Mouse (Mus musculus): ENCODE data around the gene Adcy4. TPM values are rescaled to one million over a fixed set of nuclear protein-coding genes. Genes with fewer than 3 reads are reported as not detected.
"Not testable (repeated sequence)": the region's sequence is repeated elsewhere in the genome, so short reads cannot be mapped to it uniquely, and the experiment has no call there.

Gene Adcy4
- polyA plus RNA-seq, 1 experiment from 2014 or later = 10.7 TPM

- peaks cover 29% of the 10 kb centered on the region for H3K4me1 ChIP-seq
- no peak for DNase-seq (ENCODE audit: low spot score)
- no peak within 1 kb of the TSS for H3K4me3 ChIP-seq
- H3K36me3 ChIP-seq (replicated peaks) = no peaks in the 10 kb centered on the region
- H3K27ac ChIP-seq (replicated peaks) = no peak within 1 kb of the TSS
- no peaks in the 10 kb centered on the region for H3K9me3 ChIP-seq
- H3K27me3 ChIP-seq (replicated peaks; ENCODE audit: low read depth, poor library complexity, severe bottlenecking) = peaks cover 99% of the 10 kb centered on the region
- 73% methylated on average over 4 of the region's 4 CpGs for WGBS
Measured at GRCm38 (mm10) chr14:55765696-55766095, 18.2 kb downstream of the Adcy4 start, which contains the start of gene Ltb4r1. Gene Ltb4r1, plus strand, starts transcription at chr14:55765962.

GRCm38 (mm10) chr14:55763166-55763565 is 20.7 kb downstream of the Adcy4 start:
- WGBS = 68% methylated on average over 7 of the region's 7 CpGs

GRCm38 (mm10) chr14:55762001-55762821 is 21.7 kb downstream of the Adcy4 start:
- peaks cover 70% of the 10 kb centered on the region for H3K27me3 ChIP-seq (replicated peaks; ENCODE audit: low read depth, poor library complexity, severe bottlenecking)

More at GRCm38 (mm10) chr14:55763166-55763565, 20.7 kb downstream of the Adcy4 start:
- no peak for DNase-seq (ENCODE audit: low spot score)
- H3K36me3 ChIP-seq (replicated peaks) = no peaks in the 10 kb centered on the region
- H3K27me3 ChIP-seq (replicated peaks; ENCODE audit: low read depth, poor library complexity, severe bottlenecking) = peaks cover 80% of the 10 kb centered on the region
- peak overlapping the region; percentile 65; the same call in 1 of the 2 replicates for H3K4me3 ChIP-seq
- no peaks in the 10 kb centered on the region for H3K9me3 ChIP-seq
- peaks cover 32% of the 10 kb centered on the region for H3K4me1 ChIP-seq
- H3K27ac ChIP-seq (replicated peaks) = no peak overlapping the region

GRCm38 (mm10) chr14:55761163-55761562 is 22.7 kb downstream of the Adcy4 start, which contains the start of gene Ltb4r2:
Gene Ltb4r2, plus strand, starts transcription at chr14:55761428.
- no peaks in the 10 kb centered on the region for H3K9me3 ChIP-seq
- peaks cover 60% of the 10 kb centered on the region for H3K27me3 ChIP-seq (replicated peaks; ENCODE audit: low read depth, poor library complexity, severe bottlenecking)
- peaks cover 23% of the 10 kb centered on the region for H3K4me1 ChIP-seq
- H3K27ac ChIP-seq (replicated peaks) = peak within 1 kb of the TSS; percentile 78
- peaks cover 7% of the 10 kb centered on the region for H3K36me3 ChIP-seq (replicated peaks)
- DNase-seq (ENCODE audit: low spot score) = no peak
- 68% methylated on average over 6 of the region's 6 CpGs for WGBS
- peak within 1 kb of the TSS; percentile 65 for H3K4me3 ChIP-seq

More at GRCm38 (mm10) chr14:55762001-55762821, 21.7 kb downstream of the Adcy4 start:
- H3K27ac ChIP-seq (replicated peaks) = peak overlapping the region; percentile 78
- no peaks in the 10 kb centered on the region for H3K9me3 ChIP-seq
- H3K4me1 ChIP-seq = peaks cover 24% of the 10 kb centered on the region
- peak; percentile 84 for DNase-seq (ENCODE audit: low spot score)
- WGBS = under 1% methylated on average over 77 of the region's 77 CpGs
- H3K36me3 ChIP-seq (replicated peaks) = no peaks in the 10 kb centered on the region
- peak overlapping the region; percentile 65 for H3K4me3 ChIP-seq

GRCm38 (mm10) chr14:55760156-55760555 is 23.7 kb downstream of the Adcy4 start:
- peak overlapping the region; percentile 39 for H3K4me3 ChIP-seq
- H3K9me3 ChIP-seq; H3K27ac ChIP-seq (replicated peaks): not testable (repeated sequence)
- H3K4me1 ChIP-seq = peaks cover 23% of the 10 kb centered on the region
- DNase-seq (ENCODE audit: low spot score) = peak; percentile 85
- H3K27me3 ChIP-seq (replicated peaks; ENCODE audit: low read depth, poor library complexity, severe bottlenecking) = peaks cover 50% of the 10 kb centered on the region
- WGBS = 2% methylated on average over 6 of the region's 6 CpGs
- H3K36me3 ChIP-seq (replicated peaks) = peaks cover 17% of the 10 kb centered on the region

- no peak within 1 kb of the TSS for H3K27ac ChIP-seq (replicated peaks)
- peaks cover 35% of the 10 kb centered on the region for H3K36me3 ChIP-seq (replicated peaks)
- H3K27me3 ChIP-seq (replicated peaks; ENCODE audit: low read depth, poor library complexity, severe bottlenecking) = peaks cover 32% of the 10 kb centered on the region
- H3K4me3 ChIP-seq = no peak within 1 kb of the TSS
- peak; percentile 52 for DNase-seq (ENCODE audit: low spot score)
- H3K9me3 ChIP-seq = no peaks in the 10 kb centered on the region
- H3K4me1 ChIP-seq = peaks cover 23% of the 10 kb centered on the region
- WGBS = 22% methylated on average over 8 of the region's 8 CpGs
Measured at GRCm38 (mm10) chr14:55758363-55758784, 25.5 kb downstream of the Adcy4 start, which contains the start of gene Cideb. Gene Cideb, minus strand, starts transcription at chr14:55758458.

GRCm38 (mm10) chr14:55757566-55757965 is 26.3 kb downstream of the Adcy4 start:
- Histone ChIP-seq H3K4me1 (peaks cover 20% of the 10 kb centered on the region), H3K27ac (replicated peaks) (no peak overlapping the region), H3K9me3 (no peaks in the 10 kb centered on the region), H3K36me3 (replicated peaks) (peaks cover 43% of the 10 kb centered on the region), H3K4me3 (no peak overlapping the region), H3K27me3 (replicated peaks; ENCODE audit: low read depth, poor library complexity, severe bottlenecking) (peaks cover 24% of the 10 kb centered on the region)
- 90% methylated on average over 6 of the region's 6 CpGs for whole genome bisulfite sequencing
- no peak for DNase-seq (ENCODE audit: low spot score)

GRCm38 (mm10) chr14:55747051-55747847 is 36.6 kb downstream of the Adcy4 start:
- Histone ChIP-seq H3K27me3 (replicated peaks; ENCODE audit: low read depth, poor library complexity, severe bottlenecking) (no peaks in the 10 kb centered on the region), H3K9me3 (no peaks in the 10 kb centered on the region), H3K36me3 (replicated peaks) (peaks cover 55% of the 10 kb centered on the region), H3K27ac (replicated peaks) (no peak overlapping the region), H3K4me3 (peak overlapping the region; percentile 90), H3K4me1 (peaks cover 35% of the 10 kb centered on the region)
- 89% methylated on average over 10 of the region's 10 CpGs for WGBS
- no peak for DNase-seq (ENCODE audit: low spot score)

- no peaks in the 10 kb centered on the region for H3K27me3 ChIP-seq (replicated peaks; ENCODE audit: low read depth, poor library complexity, severe bottlenecking)
- peaks cover 35% of the 10 kb centered on the region for H3K4me1 ChIP-seq
- peak overlapping the region; percentile 85 for H3K27ac ChIP-seq (replicated peaks)
- H3K9me3 ChIP-seq = no peaks in the 10 kb centered on the region
- DNase-seq (ENCODE audit: low spot score) = no peak
- under 1% methylated on average over 31 of the region's 31 CpGs for WGBS
- peak overlapping the region; percentile 90 for H3K4me3 ChIP-seq
- H3K36me3 ChIP-seq (replicated peaks) = peaks cover 47% of the 10 kb centered on the region
Measured at GRCm38 (mm10) chr14:55745861-55746237, 38.0 kb downstream of the Adcy4 start.

- H3K9me3 ChIP-seq = no peaks in the 10 kb centered on the region
- WGBS = 2% methylated on average over 48 of the region's 48 CpGs
- H3K4me1 ChIP-seq = peaks cover 35% of the 10 kb centered on the region
- H3K27me3 ChIP-seq (replicated peaks; ENCODE audit: low read depth, poor library complexity, severe bottlenecking) = no peaks in the 10 kb centered on the region
- peak within 1 kb of the TSS; percentile 90 for H3K4me3 ChIP-seq
- peak within 1 kb of the TSS; percentile 85 for H3K27ac ChIP-seq (replicated peaks)
- peak; percentile 96 for DNase-seq (ENCODE audit: low spot score)
- H3K36me3 ChIP-seq (replicated peaks) = peaks cover 47% of the 10 kb centered on the region
Measured at GRCm38 (mm10) chr14:55745180-55745860, 38.6 kb downstream of the Adcy4 start, which contains the start of the genes Dhrs1 and Nop9. Gene Dhrs1, minus strand, starts transcription at chr14:55745690. Gene Nop9, plus strand, starts transcription at chr14:55745693.

- peak; percentile 86 for DNase-seq (ENCODE audit: low spot score)
- 22% methylated on average over 10 of the region's 10 CpGs for WGBS
- Histone ChIP-seq H3K36me3 (replicated peaks) (peaks cover 47% of the 10 kb centered on the region), H3K4me3 (peak overlapping the region; percentile 32; the same call in 1 of the 2 replicates), H3K9me3 (no peaks in the 10 kb centered on the region), H3K27me3 (replicated peaks; ENCODE audit: low read depth, poor library complexity, severe bottlenecking) (no peaks in the 10 kb centered on the region), H3K27ac (replicated peaks) (no peak overlapping the region), H3K4me1 (peaks cover 35% of the 10 kb centered on the region)
Measured at GRCm38 (mm10) chr14:55743711-55744110, 40.2 kb downstream of the Adcy4 start.
